Mouse (Mus musculus) skeletal muscle tissue, adult 2 months (tissue): ENCODE measurements around the gene Ddx21.
"Not testable (repeated sequence)": the region's sequence is repeated elsewhere in the genome, so short reads cannot be mapped to it uniquely, and the experiment has no call there.

ENCODE experiments used
- DNase-seq: peaks from one replicate; pipeline ENCODE4 v3.0.0-alpha.2; 2012; ENCODE audit warnings: low read depth, low spot score

Ddx21 gene

GRCm38 (mm10) chr10:62602177-62603040 lies at the start of gene Ddx21:
Gene Ddx21 (minus strand): TSS chr10:62602281.
- peak; percentile 74 for DNase-seq

- peak; percentile 99 for DNase-seq
These were observed 49.1 kb upstream of the Ddx21 start, which contains the start of gene Ddx50 for GRCm38 (mm10) chr10:62650881-62651810. Gene Ddx50 (minus strand): TSS chr10:62651218.

GRCm38 (mm10) chr10:62650358-62650782 lies 48.3 kb upstream of the Ddx21 start:
- peak; percentile 5 for DNase-seq

- no peak for DNase-seq
These were observed 2.1 kb upstream of the Ddx21 start for GRCm38 (mm10) chr10:62604161-62604560.

- no peak for DNase-seq
These were observed 1.4 kb upstream of the Ddx21 start for GRCm38 (mm10) chr10:62603233-62604030.

- DNase-seq, result no peak
These were observed 276 bp downstream of the Ddx21 start for GRCm38 (mm10) chr10:62601833-62602176.

GRCm38 (mm10) chr10:62601053-62601791 lies 859 bp downstream of the Ddx21 start:
- DNase-seq, result no peak

- DNase-seq, result no peak
These were observed 2.0 kb downstream of the Ddx21 start for GRCm38 (mm10) chr10:62600056-62600455.

GRCm38 (mm10) chr10:62599311-62599710 lies 2.8 kb downstream of the Ddx21 start:
- not testable (repeated sequence) for DNase-seq

GRCm38 (mm10) chr10:62592496-62592895 lies 9.6 kb downstream of the Ddx21 start:
- DNase-seq, result no peak

GRCm38 (mm10) chr10:62590200-62590599 lies 11.9 kb downstream of the Ddx21 start:
- DNase-seq, result peak; percentile 67

GRCm38 (mm10) chr10:62588616-62589015 lies 13.5 kb downstream of the Ddx21 start:
- DNase-seq, result no peak

GRCm38 (mm10) chr10:62583245-62583644 lies 18.8 kb downstream of the Ddx21 start:
- no peak for DNase-seq

- no peak for DNase-seq
These were observed 19.4 kb downstream of the Ddx21 start for GRCm38 (mm10) chr10:62582701-62583100.

GRCm38 (mm10) chr10:62582263-62582662 lies 19.8 kb downstream of the Ddx21 start:
- DNase-seq, result no peak

GRCm38 (mm10) chr10:62579129-62579528 lies 23.0 kb downstream of the Ddx21 start:
- DNase-seq, result not testable (repeated sequence)

GRCm38 (mm10) chr10:62578338-62579100 lies 23.6 kb downstream of the Ddx21 start, which contains the start of gene Kif1bp:
Gene Kif1bp (minus strand): TSS chr10:62578457.
- DNase-seq, result peak; percentile 99

- DNase-seq, result no peak
These were observed 24.3 kb downstream of the Ddx21 start for GRCm38 (mm10) chr10:62577673-62578337.

- no peak for DNase-seq
These were observed 27.1 kb downstream of the Ddx21 start for GRCm38 (mm10) chr10:62575001-62575400.
